In the genomic region with DNA sequence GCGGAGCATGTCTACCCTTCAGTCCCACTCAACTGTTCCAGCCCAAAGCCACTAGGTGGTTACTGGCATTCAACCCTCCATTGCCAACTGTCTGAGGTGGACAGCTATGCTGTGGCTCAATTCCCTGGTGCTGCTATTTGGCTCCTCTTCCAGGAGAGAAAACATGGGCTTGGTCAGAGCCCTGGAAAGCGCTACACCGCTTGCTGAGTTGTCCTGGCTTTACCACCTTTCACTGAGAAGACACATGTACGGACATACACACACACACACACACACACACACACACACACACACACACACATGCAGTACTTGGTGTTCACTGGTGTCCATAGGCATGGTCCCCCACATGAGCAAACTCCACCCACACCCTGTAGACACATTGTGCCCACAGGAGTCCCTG, we compare ENCODE assay signal across 17 mouse cellular contexts. TPM values are rescaled to one million over a fixed set of nuclear protein-coding genes. Genes with fewer than 3 reads are reported as not detected.
A peak's percentile ranks its signal among the peaks of the same experiment; 100 is the strongest.
DNase-seq lines count a peak whose midpoint lies in the region; ATAC-seq and TF ChIP-seq lines count a peak whose summit lies in the region.
"Had no signal": no experiment of that assay in that cellular context is flagged by ENCODE, and none has a peak within 500 bp of the region (broad histone marks: within the 10 kb centered on the region; RNA-seq: fewer than 3 reads in every experiment).

No protein-coding gene starts in this region.

- H3K36me3 ChIP-seq in forebrain, embryonic 13.5 days (ENCODE audit: poor library complexity, severe bottlenecking) = 0 out of 2 replicates have a peak, but pooled peaks cover 5% of the 10 kb centered on the region
- H3K36me3 ChIP-seq in forebrain, embryonic 15.5 days = peaks cover 2% of the 10 kb centered on the region; the same call in 1 of the 2 replicates
- H3K36me3 ChIP-seq in embryonic facial prominence, embryonic 10.5 days (replicated peaks) = no peaks in the 10 kb centered on the region; the same call in 1 of the 2 replicates
- H3K36me3 ChIP-seq: hindbrain, embryonic 15.5 days had no signal

- no peaks in the 10 kb centered on the region for H3K27me3 ChIP-seq in cerebellum, adult 2 months (ENCODE audit: control insufficient read depth, insufficient read depth, low read length)
- H3K27me3 ChIP-seq in forebrain, embryonic 13.5 days = peaks cover 93% of the 10 kb centered on the region
- peaks cover 52% of the 10 kb centered on the region for H3K27me3 ChIP-seq in forebrain, embryonic 15.5 days
- peaks cover 86% of the 10 kb centered on the region for H3K27me3 ChIP-seq in embryonic facial prominence, embryonic 10.5 days (replicated peaks; ENCODE audit: low read depth, poor library complexity, severe bottlenecking)
- H3K27me3 ChIP-seq: embryonic facial prominence, embryonic 13.5 days; heart, embryonic 12.5 days; hindbrain, embryonic 15.5 days had no signal

- no peaks in the 10 kb centered on the region for H3K9me3 ChIP-seq in forebrain, embryonic 13.5 days (replicated peaks)
- H3K9me3 ChIP-seq in forebrain, embryonic 15.5 days = no peaks in the 10 kb centered on the region
- 0 out of 2 replicates have a peak, but pooled peaks cover 2% of the 10 kb centered on the region for H3K9me3 ChIP-seq in embryonic facial prominence, embryonic 10.5 days
- H3K9me3 ChIP-seq: embryonic facial prominence, embryonic 13.5 days; heart, embryonic 12.5 days; hindbrain, embryonic 15.5 days had no signal

- H3K4me1 ChIP-seq in cerebellum, adult 2 months (ENCODE audit: control insufficient read depth, insufficient read depth, low read length) = peaks cover 8% of the 10 kb centered on the region
- peaks cover 25% of the 10 kb centered on the region for H3K4me1 ChIP-seq in forebrain, embryonic 13.5 days
- H3K4me1 ChIP-seq in forebrain, embryonic 15.5 days = peaks cover 15% of the 10 kb centered on the region
- peaks cover 32% of the 10 kb centered on the region for H3K4me1 ChIP-seq in embryonic facial prominence, embryonic 10.5 days
- H3K4me1 ChIP-seq: embryonic facial prominence, embryonic 13.5 days had no signal

- TF ChIP-seq POLR2A in cerebellum, adult 2 months (IDR thresholded peaks at IDR 0.05; ENCODE audit: borderline replicate concordance, insufficient read depth, low read length) = no peak

- H3K9ac ChIP-seq in forebrain, embryonic 13.5 days = 0 out of 2 replicates have a peak overlapping the region, but pooled peaks have one; percentile 40
- H3K9ac ChIP-seq in forebrain, embryonic 15.5 days (replicated peaks) = no peak overlapping the region
- H3K9ac ChIP-seq: embryonic facial prominence, embryonic 13.5 days; heart, embryonic 12.5 days; hindbrain, embryonic 15.5 days had no signal

- WGBS in cerebellum, adult 2 months = 70% methylated on average over 4 of the region's 4 CpGs
- 49% methylated on average over 4 of the region's 4 CpGs for WGBS in forebrain, embryonic 13.5 days
- 55% methylated on average over 4 of the region's 4 CpGs for WGBS in forebrain, embryonic 15.5 days
- 68% methylated on average over 4 of the region's 4 CpGs for WGBS in embryonic facial prominence, embryonic 10.5 days

- H3K4me2 ChIP-seq in forebrain, embryonic 13.5 days = 0 out of 2 replicates have a peak overlapping the region, but pooled peaks have one; percentile 12
- H3K4me2 ChIP-seq in forebrain, embryonic 15.5 days (replicated peaks) = no peak overlapping the region
- H3K4me2 ChIP-seq: embryonic facial prominence, embryonic 13.5 days; heart, embryonic 12.5 days; hindbrain, embryonic 15.5 days had no signal

- no peak overlapping the region for H3K4me3 ChIP-seq in cerebellum, adult 2 months (replicated peaks; ENCODE audit: insufficient read depth, low read depth, low read length)
- H3K4me3 ChIP-seq in forebrain, embryonic 13.5 days = no peak overlapping the region
- H3K4me3 ChIP-seq in forebrain, embryonic 15.5 days = no peak overlapping the region
- H3K4me3 ChIP-seq in embryonic facial prominence, embryonic 10.5 days = no peak overlapping the region
- H3K4me3 ChIP-seq: embryonic facial prominence, embryonic 13.5 days; gastrocnemius, adult 2 months; heart, embryonic 12.5 days; hindbrain, embryonic 15.5 days had no signal

- DNase-seq in cerebellum, adult 2 months = peak; percentile 47 to 69
- DNase-seq in cerebellum, adult 11 months = no peak
- peak; percentile 34 to 61 for DNase-seq in cerebellum, postnatal 14 days
- no peak for DNase-seq in embryonic facial prominence, embryonic 10.5 days (ENCODE audit: low spot score)
- DNase-seq in spleen, postnatal 14 days (ENCODE audit: low spot score in 2 of 2) = no peak
- DNase-seq in liver = no peak
- DNase-seq: adrenal gland, adult 2 months; gastrocnemius, adult 2 months; gastrocnemius, postnatal 25 days; heart, postnatal 36 days; kidney, adult 8-10 months had no signal

- TF ChIP-seq CTCF in cerebellum, adult 2 months (IDR thresholded peaks at IDR 0.05; ENCODE audit: borderline replicate concordance, insufficient read depth, low read depth, low read length) = no peak

- no peak for ATAC-seq in forebrain, embryonic 13.5 days
- no peak; the same call in 1 of the 2 replicates for ATAC-seq in forebrain, embryonic 15.5 days (replicated peaks)
- ATAC-seq: intestine, embryonic 16.5 days had no signal

- H3K27ac ChIP-seq in cerebellum, adult 2 months (ENCODE audit: insufficient read depth, low read length) = no peak overlapping the region
- no peak overlapping the region for H3K27ac ChIP-seq in forebrain, embryonic 13.5 days
- H3K27ac ChIP-seq in forebrain, embryonic 15.5 days (replicated peaks) = no peak overlapping the region
- peak overlapping the region; percentile 48; the same call in 1 of the 2 replicates for H3K27ac ChIP-seq in embryonic facial prominence, embryonic 10.5 days (replicated peaks)
- H3K27ac ChIP-seq: embryonic facial prominence, embryonic 13.5 days; gastrocnemius, adult 2 months; hindbrain, embryonic 15.5 days had no signal

RNA-seq across cellular contexts. Expression of gene Gm17018, which starts 46.3 kb away (rescaled TPM):
- polyA plus RNA-seq in cerebellum, adult 2 months (2012; rRNA removed) = 44.6 and 56.7 TPM in 2 replicates
- polyA plus RNA-seq in forebrain, embryonic 13.5 days (2015; fragmentation: Nextera tagmentation; extraction: Ambion mirVana) = 44.0 and 48.1 TPM in 2 replicates
- polyA plus RNA-seq in forebrain, embryonic 15.5 days (2015; fragmentation: Nextera tagmentation; extraction: Ambion mirVana) = 43.4 and 46.9 TPM in 2 replicates
- 50.3 and 50.8 TPM in 2 replicates for polyA plus RNA-seq in embryonic facial prominence, embryonic 10.5 days (2016; fragmentation: Nextera tagmentation; extraction: Ambion mirVana)

RNA-seq across cellular contexts. Expression of gene Poll, which starts 46.4 kb away (rescaled TPM):
- 14.5 and 14.6 TPM in 2 replicates for polyA plus RNA-seq in cerebellum, adult 2 months (2012; rRNA removed)
- polyA plus RNA-seq in forebrain, embryonic 13.5 days (2015; fragmentation: Nextera tagmentation; extraction: Ambion mirVana) = 16.2 and 16.7 TPM in 2 replicates
- polyA plus RNA-seq in forebrain, embryonic 15.5 days (2015; fragmentation: Nextera tagmentation; extraction: Ambion mirVana) = 14.6 and 15.5 TPM in 2 replicates
- 23.3 and 23.8 TPM in 2 replicates for polyA plus RNA-seq in embryonic facial prominence, embryonic 10.5 days (2016; fragmentation: Nextera tagmentation; extraction: Ambion mirVana)

RNA-seq across cellular contexts. Expression of gene Fbxw4, which starts 53.4 kb away (rescaled TPM):
- polyA plus RNA-seq in cerebellum, adult 2 months (2012; rRNA removed) = 43.7 and 44.8 TPM in 2 replicates
- polyA plus RNA-seq in forebrain, embryonic 13.5 days (2015; fragmentation: Nextera tagmentation; extraction: Ambion mirVana) = 3.4 TPM in 2 replicates
- polyA plus RNA-seq in forebrain, embryonic 15.5 days (2015; fragmentation: Nextera tagmentation; extraction: Ambion mirVana) = 5.0 and 5.4 TPM in 2 replicates
- polyA plus RNA-seq in embryonic facial prominence, embryonic 10.5 days (2016; fragmentation: Nextera tagmentation; extraction: Ambion mirVana) = 4.2 and 4.7 TPM in 2 replicates

Comparison
In these comparisons a context has a peak if more than half of its experiments do, and no peak if none do; other contexts are left out.
1. DNase-seq: peak in cerebellum, adult 2 months (2 of 2) and cerebellum, postnatal 14 days (2 of 2); none in cerebellum, adult 11 months (single experiment), embryonic facial prominence, embryonic 10.5 days (single experiment), spleen, postnatal 14 days (0 of 2) and liver (single experiment).